In the genomic region with DNA sequence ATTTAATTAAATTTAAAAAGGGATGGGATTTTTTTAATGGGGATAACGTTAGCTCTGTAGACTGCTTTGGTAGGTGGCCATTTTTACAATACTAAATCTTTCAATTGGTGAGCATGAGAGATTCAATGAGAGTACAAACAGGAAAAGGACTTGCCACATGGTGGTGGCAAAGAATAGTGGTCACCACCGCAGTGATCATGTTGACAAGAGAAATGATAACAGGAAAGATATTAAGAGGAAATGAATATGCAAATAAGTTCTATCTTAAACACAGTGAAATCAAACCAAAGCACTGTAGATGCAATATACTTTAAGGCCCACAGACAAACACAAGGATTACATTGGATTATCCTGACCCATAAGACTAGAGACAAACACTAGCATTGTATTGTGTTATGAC, we compare ENCODE assay signal across 28 mouse cellular contexts. TPM values are rescaled to one million over a fixed set of nuclear protein-coding genes. Genes with fewer than 3 reads are reported as not detected.
DNase-seq lines count a peak whose midpoint lies in the region; ATAC-seq and TF ChIP-seq lines count a peak whose summit lies in the region.
"Had no signal": no experiment of that assay in that cellular context is flagged by ENCODE, and none has a peak within 500 bp of the region (broad histone marks: within the 10 kb centered on the region; RNA-seq: fewer than 3 reads in every experiment).

No protein-coding gene starts in this region.

- H3K4me1 ChIP-seq in liver, postnatal 0 days (ENCODE audit: insufficient read depth): no peaks in the 10 kb centered on the region
- H3K4me1 ChIP-seq: embryonic facial prominence, embryonic 13.5 days; embryonic facial prominence, embryonic 15.5 days; forebrain, embryonic 12.5 days had no signal

- no peak overlapping the region for H3K4me2 ChIP-seq in liver, postnatal 0 days (ENCODE audit: low read depth, low read length)
- H3K4me2 ChIP-seq: embryonic facial prominence, embryonic 13.5 days; embryonic facial prominence, embryonic 15.5 days; forebrain, embryonic 12.5 days had no signal

- no peaks in the 10 kb centered on the region for H3K9me3 ChIP-seq in liver, postnatal 0 days (ENCODE audit: low read length)
- H3K9me3 ChIP-seq: embryonic facial prominence, embryonic 13.5 days; embryonic facial prominence, embryonic 15.5 days; forebrain, embryonic 10.5 days; forebrain, embryonic 12.5 days; G1E had no signal

- no peak overlapping the region for H3K4me3 ChIP-seq in liver, postnatal 0 days (ENCODE audit: low read depth, low read length)
- H3K4me3 ChIP-seq: embryonic facial prominence, embryonic 13.5 days; embryonic facial prominence, embryonic 15.5 days; erythroblast, embryonic 14.5 days; forebrain, embryonic 10.5 days; forebrain, embryonic 12.5 days had no signal

- TF ChIP-seq CTCF in liver, postnatal 0 days (IDR thresholded peaks at IDR 0.05; ENCODE audit: low read depth): no peak

- ATAC-seq in CD4-positive, CD25-positive, alpha-beta regulatory T cell, adult 4 months: peak; percentile 77
- peak; percentile 81 for ATAC-seq in activated CD4-positive, CD25-positive, alpha-beta regulatory T cell, adult 4 months
- ATAC-seq in megakaryocyte, adult 5-6 weeks (ENCODE audit: poor library complexity, severe bottlenecking): 0 out of 2 replicates have a peak, but pooled peaks have one; percentile 37
- no peak for ATAC-seq in liver, postnatal 0 days
- ATAC-seq: forebrain, embryonic 14.5 days; forebrain, embryonic 16.5 days; Patski had no signal

- intact Hi-C loops in left cerebral cortex, postnatal 14 days (cut with DNase I): no loop called here

- TF ChIP-seq EP300 in liver, postnatal 0 days (IDR thresholded peaks at IDR 0.05; ENCODE audit: low read depth): no peak

- no peaks in the 10 kb centered on the region for H3K27me3 ChIP-seq in liver, postnatal 0 days (ENCODE audit: insufficient read depth, low read length)
- H3K27me3 ChIP-seq: embryonic facial prominence, embryonic 13.5 days; embryonic facial prominence, embryonic 15.5 days; forebrain, embryonic 12.5 days; Patski had no signal

- H3K36me3 ChIP-seq in liver, postnatal 0 days (replicated peaks; ENCODE audit: insufficient read depth, low read length): no peaks in the 10 kb centered on the region
- H3K36me3 ChIP-seq: embryonic facial prominence, embryonic 13.5 days; embryonic facial prominence, embryonic 15.5 days; forebrain, embryonic 10.5 days; forebrain, embryonic 12.5 days; G1E had no signal

- WGBS in liver, postnatal 0 days (ENCODE audit: insufficient replicate concordance): 58% methylated on average over 2 of the region's 2 CpGs

- peak; percentile 52 for DNase-seq in induced T-regulatory cell, adult 2 months (ENCODE audit: low read depth)
- DNase-seq in liver, postnatal 0 days: no peak
- no peak for DNase-seq in left cerebral cortex, postnatal 14 days (ENCODE audit: low spot score in 2 of 2)
- no peak for DNase-seq in embryo, embryonic 10 days (ENCODE audit: low spot score)
- DNase-seq in frontal cortex, postnatal 10 days (ENCODE audit: low spot score in 2 of 2): no peak
- DNase-seq: adrenal gland, adult 2 months; adrenal gland, postnatal 10 days; adrenal gland, postnatal 25 days; B cell, adult 2 months; cerebellum, adult 11 months; cerebellum, adult 18-20 months; cerebellum, adult 8-10 months; cerebellum, adult 9-11 months; cerebellum, postnatal 14 days; cerebellum, postnatal 36 days; embryo, embryonic 11 days had no signal

- no peak overlapping the region for H3K9ac ChIP-seq in liver, postnatal 0 days (replicated peaks)
- H3K9ac ChIP-seq: embryonic facial prominence, embryonic 13.5 days; embryonic facial prominence, embryonic 15.5 days; forebrain, embryonic 12.5 days had no signal

- no peak overlapping the region for H3K27ac ChIP-seq in liver, postnatal 0 days (ENCODE audit: low read depth)
- H3K27ac ChIP-seq: embryonic facial prominence, embryonic 13.5 days; embryonic facial prominence, embryonic 15.5 days; forebrain, embryonic 10.5 days; forebrain, embryonic 12.5 days had no signal

RNA-seq across cellular contexts. Expression of a gene that starts 24.1 kb away (rescaled TPM):
- polyA plus RNA-seq in CD4-positive, CD25-positive, alpha-beta regulatory T cell, adult 4 months (2017; shearing (Covaris generic)): 1 to 10 TPM; 1.9 to 2.8 TPM
- under 1 TPM; 0.25 to 0.55 TPM for polyA plus RNA-seq in activated CD4-positive, CD25-positive, alpha-beta regulatory T cell, adult 4 months (2017; shearing (Covaris generic))
- total RNA-seq in megakaryocyte, adult 5-6 weeks (2015): 0.05 and 0.16 TPM in 2 replicates
- 0.04 TPM in 2 replicates for total RNA-seq in megakaryocyte, adult 5-6 weeks (2017)
- polyA plus RNA-seq in liver, postnatal 0 days (2015; fragmentation: Nextera tagmentation; extraction: Ambion mirVana): not detected in 2 replicates
- total RNA-seq in left cerebral cortex, postnatal 14 days (2021): 10 to 100 TPM; 42.4 to 48.2 TPM
- total RNA-seq: adrenal gland, adult 2 months had no signal
- polyA plus RNA-seq: erythroblast, embryonic 14.5 days; G1E had no signal
